Mouse (Mus musculus): ENCODE data around the gene Nkain4. TPM values are rescaled to one million over a fixed set of nuclear protein-coding genes. Genes with fewer than 3 reads are reported as not detected.
A peak's percentile ranks its signal among the peaks of the same experiment; 100 is the strongest.

The Nkain4 gene
- 1.6 and 3.4 TPM in 2 replicates for polyA plus RNA-seq (2015; fragmentation: Nextera tagmentation; extraction: Ambion mirVana)

- Histone ChIP-seq H3K36me3 (replicated peaks; ENCODE audit: insufficient read depth, low read length) (no peaks in the 10 kb centered on the region), H3K27me3 (ENCODE audit: insufficient read depth, low read length) (peaks cover 36% of the 10 kb centered on the region), H3K4me2 (ENCODE audit: low read depth, low read length) (peak within 1 kb of the TSS; percentile 76), H3K4me3 (ENCODE audit: low read depth, low read length) (peak within 1 kb of the TSS; percentile 41), H3K27ac (ENCODE audit: low read depth) (no peak within 1 kb of the TSS), H3K9me3 (ENCODE audit: low read length) (no peaks in the 10 kb centered on the region), H3K9ac (replicated peaks) (no peak within 1 kb of the TSS; the same call in 1 of the 2 replicates), H3K4me1 (ENCODE audit: insufficient read depth) (no peaks in the 10 kb centered on the region)
- peak; percentile 21 for DNase-seq
- ATAC-seq: no peak
- 4% methylated on average over 52 of the region's 52 CpGs for WGBS (ENCODE audit: insufficient replicate concordance)
- TF ChIP-seq CTCF (IDR thresholded peaks at IDR 0.05; ENCODE audit: low read depth) (no peak), EP300 (IDR thresholded peaks at IDR 0.05; ENCODE audit: low read depth) (no peak)
These were observed at the start of gene Nkain4 for GRCm38 (mm10) chr2:180954061-180955047. Nkain4 (minus strand) TSS chr2:180954699.

GRCm38 (mm10) chr2:180996905-180997304 lies 42.4 kb upstream of the Nkain4 start:
- Histone ChIP-seq H3K9ac (replicated peaks) (no peak overlapping the region), H3K4me1 (ENCODE audit: insufficient read depth) (no peaks in the 10 kb centered on the region), H3K4me2 (ENCODE audit: low read depth, low read length) (no peak overlapping the region), H3K9me3 (ENCODE audit: low read length) (no peaks in the 10 kb centered on the region), H3K27ac (ENCODE audit: low read depth) (no peak overlapping the region), H3K4me3 (ENCODE audit: low read depth, low read length) (no peak overlapping the region), H3K27me3 (ENCODE audit: insufficient read depth, low read length) (no peaks in the 10 kb centered on the region), H3K36me3 (replicated peaks; ENCODE audit: insufficient read depth, low read length) (no peaks in the 10 kb centered on the region)
- 68% methylated on average over 3 of the region's 3 CpGs for WGBS (ENCODE audit: insufficient replicate concordance)
- DNase-seq (no peak), ATAC-seq (no peak)
- TF ChIP-seq CTCF (IDR thresholded peaks at IDR 0.05; ENCODE audit: low read depth) (no peak), EP300 (IDR thresholded peaks at IDR 0.05; ENCODE audit: low read depth) (no peak)

DNA sequence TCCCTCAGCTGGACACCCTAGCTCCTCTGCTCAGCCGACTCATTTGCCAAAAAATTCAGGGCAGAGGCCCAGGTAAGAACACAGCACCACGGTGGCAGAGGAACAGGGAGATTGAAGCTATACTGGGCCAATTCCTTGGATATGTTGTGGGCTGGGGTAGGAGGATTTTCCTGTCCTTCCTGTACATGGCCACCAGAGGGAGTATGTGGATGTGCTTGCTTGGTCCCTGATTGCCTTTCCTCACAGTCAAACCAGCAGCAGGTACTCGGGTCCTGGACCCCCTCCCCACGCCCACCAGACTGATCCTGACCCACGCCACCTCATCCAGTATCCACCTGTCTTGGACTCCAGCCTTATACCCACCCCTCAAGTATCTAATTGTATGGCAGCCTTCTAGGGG lies 41.9 kb upstream of the Nkain4 start:
- TF ChIP-seq EP300 (IDR thresholded peaks at IDR 0.05; ENCODE audit: low read depth) (no peak), CTCF (IDR thresholded peaks at IDR 0.05; ENCODE audit: low read depth) (peak; percentile 89)
- Histone ChIP-seq H3K4me3 (ENCODE audit: low read depth, low read length) (no peak overlapping the region), H3K4me2 (ENCODE audit: low read depth, low read length) (no peak overlapping the region), H3K27me3 (ENCODE audit: insufficient read depth, low read length) (no peaks in the 10 kb centered on the region), H3K9ac (replicated peaks) (no peak overlapping the region), H3K4me1 (ENCODE audit: insufficient read depth) (no peaks in the 10 kb centered on the region), H3K36me3 (replicated peaks; ENCODE audit: insufficient read depth, low read length) (no peaks in the 10 kb centered on the region), H3K27ac (ENCODE audit: low read depth) (no peak overlapping the region), H3K9me3 (ENCODE audit: low read length) (no peaks in the 10 kb centered on the region)
- DNase-seq (peak; percentile 34), ATAC-seq (0 out of 2 replicates have a peak, but pooled peaks have one; percentile 33)
- WGBS (ENCODE audit: insufficient replicate concordance): 6% methylated on average over 5 of the region's 5 CpGs

DNA sequence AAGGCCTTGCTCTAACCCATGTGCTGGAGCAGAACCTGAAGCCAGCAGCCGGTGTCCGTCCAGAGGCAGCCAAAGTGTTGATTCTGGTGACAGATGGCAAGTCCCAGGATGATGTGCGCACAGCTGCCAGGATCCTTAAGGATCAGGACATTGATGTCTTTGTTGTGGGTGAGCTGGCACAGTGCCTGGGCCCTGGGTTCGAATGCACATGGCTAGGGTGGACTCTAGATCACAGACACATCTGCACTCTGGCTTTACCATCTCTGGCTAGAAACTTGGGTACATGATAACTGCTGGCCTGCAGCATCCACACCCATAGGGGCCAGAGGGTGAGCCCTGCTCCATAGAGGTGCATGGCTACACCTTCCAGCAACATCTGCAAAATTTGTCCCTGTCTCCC lies 41.0 kb upstream of the Nkain4 start:
- TF ChIP-seq EP300 (IDR thresholded peaks at IDR 0.05; ENCODE audit: low read depth): no peak
- TF ChIP-seq CTCF (IDR thresholded peaks at IDR 0.05; ENCODE audit: low read depth): no peak

GRCm38 (mm10) chr2:180994360-180994759 lies 39.9 kb upstream of the Nkain4 start:
- no peak for DNase-seq
- Histone ChIP-seq H3K9me3 (ENCODE audit: low read length) (no peaks in the 10 kb centered on the region), H3K4me2 (ENCODE audit: low read depth, low read length) (no peak overlapping the region), H3K36me3 (replicated peaks; ENCODE audit: insufficient read depth, low read length) (no peaks in the 10 kb centered on the region), H3K4me3 (ENCODE audit: low read depth, low read length) (no peak overlapping the region), H3K27me3 (ENCODE audit: insufficient read depth, low read length) (no peaks in the 10 kb centered on the region), H3K9ac (replicated peaks) (no peak overlapping the region), H3K4me1 (ENCODE audit: insufficient read depth) (no peaks in the 10 kb centered on the region), H3K27ac (ENCODE audit: low read depth) (no peak overlapping the region)
- no peak for ATAC-seq
- no peak for TF ChIP-seq EP300 (IDR thresholded peaks at IDR 0.05; ENCODE audit: low read depth)
- no peak for TF ChIP-seq CTCF (IDR thresholded peaks at IDR 0.05; ENCODE audit: low read depth)
- WGBS (ENCODE audit: insufficient replicate concordance): 73% methylated on average over 2 of the region's 2 CpGs

More for the DNA sequence above, 41.0 kb upstream of the Nkain4 start:
- Histone ChIP-seq H3K9ac (replicated peaks) (no peak overlapping the region), H3K36me3 (replicated peaks; ENCODE audit: insufficient read depth, low read length) (no peaks in the 10 kb centered on the region), H3K4me1 (ENCODE audit: insufficient read depth) (no peaks in the 10 kb centered on the region), H3K27me3 (ENCODE audit: insufficient read depth, low read length) (no peaks in the 10 kb centered on the region), H3K4me2 (ENCODE audit: low read depth, low read length) (no peak overlapping the region), H3K27ac (ENCODE audit: low read depth) (no peak overlapping the region), H3K9me3 (ENCODE audit: low read length) (no peaks in the 10 kb centered on the region), H3K4me3 (ENCODE audit: low read depth, low read length) (no peak overlapping the region)
- ATAC-seq: no peak
- DNase-seq: no peak
- WGBS (ENCODE audit: insufficient replicate concordance): 85% methylated on average over 4 of the region's 4 CpGs

DNA sequence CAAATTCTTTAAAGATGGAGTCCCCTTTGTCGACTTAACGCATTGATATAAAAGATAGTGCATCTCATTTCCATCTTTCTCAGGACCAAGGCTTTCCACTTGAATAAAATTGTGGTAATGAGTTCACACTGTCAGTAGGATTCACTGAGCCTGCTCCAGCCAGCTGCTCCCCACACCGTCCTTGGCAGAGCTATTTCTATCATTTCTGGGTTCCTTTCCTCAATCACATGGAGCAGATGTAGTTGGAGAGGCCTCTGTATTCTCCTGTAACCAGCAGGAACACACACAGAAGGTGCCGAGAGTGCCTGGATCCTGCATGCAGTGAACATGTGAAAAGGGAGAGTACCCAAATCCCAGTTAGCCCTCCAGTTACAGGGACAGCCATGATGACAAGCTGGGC lies 35.8 kb upstream of the Nkain4 start:
- H3K27ac ChIP-seq (ENCODE audit: low read depth): no peak overlapping the region
- TF ChIP-seq CTCF (IDR thresholded peaks at IDR 0.05; ENCODE audit: low read depth) (no peak), EP300 (IDR thresholded peaks at IDR 0.05; ENCODE audit: low read depth) (no peak)
- no peaks in the 10 kb centered on the region for H3K36me3 ChIP-seq (replicated peaks; ENCODE audit: insufficient read depth, low read length)
- no peak overlapping the region for H3K4me3 ChIP-seq (ENCODE audit: low read depth, low read length)
- no peaks in the 10 kb centered on the region for H3K27me3 ChIP-seq (ENCODE audit: insufficient read depth, low read length)
- DNase-seq: no peak
- H3K4me2 ChIP-seq (ENCODE audit: low read depth, low read length): no peak overlapping the region
- no peaks in the 10 kb centered on the region for H3K9me3 ChIP-seq (ENCODE audit: low read length)
- H3K4me1 ChIP-seq (ENCODE audit: insufficient read depth): no peaks in the 10 kb centered on the region
- no peak for ATAC-seq
- no peak overlapping the region for H3K9ac ChIP-seq (replicated peaks)
- 63% methylated on average over 4 of the region's 4 CpGs for WGBS (ENCODE audit: insufficient replicate concordance)
